Mouse (Mus musculus): ENCODE measurements around the gene Ccdc18.
"Not testable (repeated sequence)": the region's sequence is repeated elsewhere in the genome, so short reads cannot be mapped to it uniquely, and the experiment has no call there.

DNA sequence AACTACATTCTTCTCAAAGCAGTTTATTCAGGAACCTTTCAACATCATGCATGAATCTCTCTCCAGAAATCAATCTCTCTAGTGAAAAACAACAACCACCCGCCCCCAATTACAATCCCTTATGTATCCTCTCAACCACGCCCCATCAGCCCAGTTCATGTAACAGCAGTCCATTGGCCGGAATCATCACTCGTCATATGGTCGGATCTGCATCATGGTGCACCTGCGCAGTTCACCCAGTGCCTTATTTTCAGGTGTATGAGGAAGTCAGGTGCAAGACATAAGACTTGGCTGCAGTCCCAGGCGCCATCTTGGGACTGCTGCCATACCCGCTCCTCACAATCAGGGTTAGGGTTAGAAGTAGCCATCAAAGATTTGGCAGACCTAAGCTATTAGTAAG, 39.9 kb upstream of the Ccdc18 start:
- not testable (repeated sequence) for TF ChIP-seq CTCF (IDR thresholded peaks at IDR 0.05; ENCODE audit: low read depth, low read length); GATA1 (IDR thresholded peaks at IDR 0.05; ENCODE audit: borderline replicate concordance, low read length); TAL1 (conservative IDR thresholded peaks at IDR 0.05; ENCODE audit: low read depth, low read length); POLR2AphosphoS5 (IDR thresholded peaks at IDR 0.05; ENCODE audit: insufficient replicate concordance, low read depth, low read length); GATA2 (IDR thresholded peaks at IDR 0.05; ENCODE audit: borderline replicate concordance, low read depth, low read length)

All from G1E (cell line).